Comparison of ENCODE assay signal across 7 mouse cellular contexts in genomic region chr11:79533950-79534690, GRCm38 (mm10). TPM values are rescaled to one million over a fixed set of nuclear protein-coding genes. Genes with fewer than 3 reads are reported as not detected.
A peak's percentile ranks its signal among the peaks of the same experiment; 100 is the strongest.
DNase-seq lines count a peak whose midpoint lies in the region; ATAC-seq and TF ChIP-seq lines count a peak whose summit lies in the region.

No protein-coding gene starts in this region.

- no peak overlapping the region for H3K4me3 ChIP-seq in left cerebral cortex, adult 2 months

- intact Hi-C loops in left cerebral cortex, adult 2 months (cut with DNase I): no loop called here
- intact Hi-C loops in left cerebral cortex, postnatal 14 days (cut with DNase I): no loop called here
- intact Hi-C loops in left cerebral cortex, postnatal 25 days (cut with DNase I): loop anchor here (5.0 kb wide), 1 partner anchor 42 kb away; no protein-coding TSS in a partner anchor

- no peak for DNase-seq in left cerebral cortex, adult 2 months (ENCODE audit: extremely low spot score in 1 of 2, low spot score in 2 of 2)
- no peak for DNase-seq in left cerebral cortex, postnatal 14 days (ENCODE audit: low spot score in 2 of 2)
- DNase-seq in brain, embryonic 14.5 days (ENCODE audit: low read depth): peak; percentile 44
- DNase-seq in gastrocnemius, postnatal 10 days: peak; percentile 47
- DNase-seq in lung, postnatal 36 days: peak; percentile 58
- no peak for DNase-seq in left cerebral cortex, postnatal 25 days (ENCODE audit: low spot score in 2 of 2)

- no peak for TF ChIP-seq CTCF in left cerebral cortex, adult 2 months (IDR thresholded peaks at IDR 0.05)
- no peak for TF ChIP-seq CTCF in brain, embryonic 14.5 days (IDR thresholded peaks at IDR 0.05; ENCODE audit: borderline replicate concordance, extremely low read depth, insufficient read depth, insufficient read length)

- no peak for ATAC-seq in inflammation-experienced regulatory T-cells, adult 6 months

- TF ChIP-seq POLR2A in brain, embryonic 14.5 days (IDR thresholded peaks at IDR 0.05; ENCODE audit: borderline replicate concordance, extremely low read depth, insufficient read depth, insufficient read length, poor library complexity, severe bottlenecking): no peak

- peak overlapping the region; percentile 32; the same call in 1 of the 2 replicates for H3K27ac ChIP-seq in left cerebral cortex, adult 2 months

RNA-seq across cellular contexts. Expression of gene Evi2a, which starts 3.7 kb away (rescaled TPM):
- 10 to 100 TPM; 11.6 TPM for total RNA-seq in left cerebral cortex, adult 2 months (2021)
- total RNA-seq in left cerebral cortex, postnatal 14 days (2021): 10 to 100 TPM in 1 of 2 experiments, 1 to 10 TPM in 1; 5.5 to 10.2 TPM
- 2.2 and 2.4 TPM in 2 replicates for polyA plus RNA-seq in brain, embryonic 14.5 days (2012; rRNA removed)
- total RNA-seq in gastrocnemius, postnatal 10 days (2021): 1 to 10 TPM; 2.4 to 4.3 TPM
- 10 to 100 TPM; 63.8 to 92.4 (median 76.7) TPM for polyA plus RNA-seq in inflammation-experienced regulatory T-cells, adult 6 months (2017; shearing (Covaris generic))
- total RNA-seq in left cerebral cortex, postnatal 25 days (2021): 10 to 100 TPM; 11.3 to 14.6 TPM

RNA-seq across cellular contexts. Expression of gene Evi2, which starts 3.7 kb away (rescaled TPM):
- total RNA-seq in left cerebral cortex, adult 2 months (2021): not detected
- under 1 TPM in 1 of 2 experiments, not detected in 1; 0.13 TPM for total RNA-seq in left cerebral cortex, postnatal 14 days (2021)
- polyA plus RNA-seq in brain, embryonic 14.5 days (2012; rRNA removed): 0.03 and 0.07 TPM in 2 replicates
- under 1 TPM in 1 of 2 experiments, not detected in 1; 0.20 TPM for total RNA-seq in gastrocnemius, postnatal 10 days (2021)
- polyA plus RNA-seq in inflammation-experienced regulatory T-cells, adult 6 months (2017; shearing (Covaris generic)): 1 to 10 TPM; 7.2 to 8.4 (median 7.2) TPM
- not detected for total RNA-seq in left cerebral cortex, postnatal 25 days (2021)

RNA-seq across cellular contexts. Expression of gene Evi2b, which starts 10.6 kb away (rescaled TPM):
- total RNA-seq in left cerebral cortex, adult 2 months (2021): under 1 TPM; 0.30 to 0.91 TPM
- under 1 TPM; 0.35 to 0.36 TPM for total RNA-seq in left cerebral cortex, postnatal 14 days (2021)
- 0.82 and 1.0 TPM in 2 replicates for polyA plus RNA-seq in brain, embryonic 14.5 days (2012; rRNA removed)
- total RNA-seq in gastrocnemius, postnatal 10 days (2021): 1 to 10 TPM in 1 of 2 experiments, under 1 TPM in 1; 0.87 to 2.2 TPM
- 10 to 100 TPM; 81.8 to 99.4 (median 98.7) TPM for polyA plus RNA-seq in inflammation-experienced regulatory T-cells, adult 6 months (2017; shearing (Covaris generic))
- under 1 TPM; 0.39 to 0.69 TPM for total RNA-seq in left cerebral cortex, postnatal 25 days (2021)

RNA-seq across cellular contexts. Expression of gene Omg, which starts 30.2 kb away (rescaled TPM):
- 100 to 1,000 TPM in 1 of 2 experiments, 10 to 100 TPM in 1; 95.1 to 116 TPM for total RNA-seq in left cerebral cortex, adult 2 months (2021)
- total RNA-seq in left cerebral cortex, postnatal 14 days (2021): 100 to 1,000 TPM; 105 to 116 TPM
- 2.3 and 2.5 TPM in 2 replicates for polyA plus RNA-seq in brain, embryonic 14.5 days (2012; rRNA removed)
- under 1 TPM; 0.09 to 0.11 TPM for total RNA-seq in gastrocnemius, postnatal 10 days (2021)
- polyA plus RNA-seq in inflammation-experienced regulatory T-cells, adult 6 months (2017; shearing (Covaris generic)): under 1 TPM; 0.20 to 0.75 (median 0.31) TPM
- 100 to 1,000 TPM; 115 to 123 TPM for total RNA-seq in left cerebral cortex, postnatal 25 days (2021)

RNA-seq across cellular contexts. Expression of gene Rab11fip4, which starts 56.9 kb away (rescaled TPM):
- 100 to 1,000 TPM; 246 to 249 TPM for total RNA-seq in left cerebral cortex, adult 2 months (2021)
- total RNA-seq in left cerebral cortex, postnatal 14 days (2021): 100 to 1,000 TPM; 200 to 210 TPM
- polyA plus RNA-seq in brain, embryonic 14.5 days (2012; rRNA removed): 39.5 and 55.0 TPM in 2 replicates
- 1 to 10 TPM in 1 of 2 experiments, under 1 TPM in 1; 0.80 to 1.6 TPM for total RNA-seq in gastrocnemius, postnatal 10 days (2021)
- polyA plus RNA-seq in inflammation-experienced regulatory T-cells, adult 6 months (2017; shearing (Covaris generic)): 10 to 100 TPM; 10.3 to 14.3 (median 12.6) TPM
- 100 to 1,000 TPM; 235 to 238 TPM for total RNA-seq in left cerebral cortex, postnatal 25 days (2021)

Comparison
In these comparisons a context has a peak if more than half of its experiments do, and no peak if none do; other contexts are left out.
1. DNase-seq: peak in brain, embryonic 14.5 days (single experiment), gastrocnemius, postnatal 10 days (single experiment) and lung, postnatal 36 days (single experiment); none in left cerebral cortex, adult 2 months (0 of 2), left cerebral cortex, postnatal 14 days (0 of 2) and left cerebral cortex, postnatal 25 days (0 of 2).